Mouse (Mus musculus): ENCODE results near the gene Rapgef2.

The Rapgef2 gene

DNA sequence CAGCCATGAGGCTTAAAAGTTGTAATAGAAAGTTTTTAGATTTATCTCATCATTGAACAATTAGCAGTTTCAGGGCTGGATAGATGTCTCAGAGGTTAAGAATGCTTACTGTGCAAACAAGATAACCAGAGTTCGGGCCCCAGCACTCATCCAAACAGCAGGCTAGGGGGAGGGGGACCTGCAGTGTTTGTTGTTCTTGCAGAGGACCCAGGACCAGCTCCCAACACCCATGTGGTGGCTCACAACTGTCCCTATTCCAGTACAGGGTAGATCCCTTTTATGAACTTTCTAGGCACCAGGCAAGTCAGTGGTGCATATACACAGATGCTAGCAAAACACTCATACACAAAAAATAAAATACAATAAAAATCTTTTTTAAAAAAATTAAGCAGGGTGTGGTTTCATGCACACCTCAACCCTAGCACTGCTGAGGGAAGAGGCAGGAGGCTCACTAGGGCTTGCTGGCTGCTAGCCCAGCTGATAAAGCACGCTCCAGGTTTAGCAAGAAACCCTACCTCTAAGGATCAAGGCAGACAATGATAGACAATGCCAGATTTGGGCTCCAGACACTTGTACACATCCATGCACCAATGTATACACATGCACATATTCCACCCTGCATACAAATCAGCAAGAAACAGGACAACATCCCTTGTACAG, 118.0 kb downstream of the Rapgef2 start:
- DNase-seq (ENCODE audit: low spot score) = no peak

- DNase-seq (ENCODE audit: low spot score) = no peak
These were observed 118.7 kb downstream of the Rapgef2 start for GRCm38 (mm10) chr3:79167586-79167985.

- no peak for DNase-seq (ENCODE audit: low spot score)
These were observed 124.4 kb downstream of the Rapgef2 start for GRCm38 (mm10) chr3:79161834-79162401.

DNA sequence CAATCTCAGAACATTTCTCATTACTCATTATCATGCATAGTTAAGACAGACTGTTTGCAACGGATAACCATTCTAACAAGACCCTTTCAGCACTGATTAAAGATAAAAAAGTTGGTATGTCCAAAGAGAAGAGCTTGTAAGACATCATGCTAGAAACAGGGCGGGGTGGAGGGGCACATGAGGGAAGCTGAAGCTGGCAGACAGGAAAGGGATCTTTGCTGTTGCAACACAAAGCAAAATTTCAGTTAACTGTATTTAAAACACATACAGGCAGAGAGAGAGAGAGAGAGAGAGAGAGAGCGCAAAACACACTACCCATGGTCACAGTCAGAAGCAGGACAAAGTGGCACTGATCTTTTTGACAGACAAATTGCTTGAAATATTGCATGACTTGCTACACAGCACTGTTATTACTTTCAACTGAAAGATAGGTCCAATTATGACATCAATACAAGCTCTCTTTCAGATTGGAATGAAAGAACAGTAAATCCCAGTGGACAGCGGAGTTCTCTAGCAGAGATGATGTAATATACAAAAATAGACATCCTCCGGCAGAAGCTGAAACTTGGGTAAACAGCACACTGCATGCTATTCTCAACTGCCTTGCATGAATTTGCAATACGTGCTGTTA, 125.1 kb downstream of the Rapgef2 start:
- DNase-seq (ENCODE audit: low spot score) = peak; percentile 43

- no peak for DNase-seq (ENCODE audit: low spot score)
These were observed 128.1 kb downstream of the Rapgef2 start for GRCm38 (mm10) chr3:79158254-79158653.

DNA sequence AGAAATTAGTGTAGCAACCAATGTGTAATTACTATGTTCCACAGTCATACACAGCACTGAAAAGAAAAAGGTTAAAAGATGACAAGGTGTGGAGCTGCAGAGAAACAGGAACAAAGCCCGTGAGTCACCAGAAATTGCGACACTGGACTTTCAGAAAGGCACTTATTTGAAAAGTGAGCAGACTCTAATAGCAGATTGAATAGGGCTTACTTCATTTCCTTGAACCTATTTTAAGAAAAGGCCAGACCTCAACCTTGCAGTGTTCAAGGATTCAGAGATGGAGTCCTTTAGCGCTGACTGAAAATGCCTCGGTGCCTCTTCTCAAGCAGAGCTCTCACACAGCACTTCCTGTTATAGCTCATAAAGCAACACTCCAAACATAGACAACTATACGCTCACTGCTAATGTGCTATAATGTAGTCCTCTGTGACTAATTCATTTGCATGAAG, 133.3 kb downstream of the Rapgef2 start:
- DNase-seq (ENCODE audit: low spot score) = peak; percentile 82

- DNase-seq (ENCODE audit: low spot score) = no peak
These were observed 140.8 kb downstream of the Rapgef2 start for GRCm38 (mm10) chr3:79145407-79146055.

- DNase-seq (ENCODE audit: low spot score) = no peak
These were observed 141.5 kb downstream of the Rapgef2 start for GRCm38 (mm10) chr3:79144672-79145406.

DNA sequence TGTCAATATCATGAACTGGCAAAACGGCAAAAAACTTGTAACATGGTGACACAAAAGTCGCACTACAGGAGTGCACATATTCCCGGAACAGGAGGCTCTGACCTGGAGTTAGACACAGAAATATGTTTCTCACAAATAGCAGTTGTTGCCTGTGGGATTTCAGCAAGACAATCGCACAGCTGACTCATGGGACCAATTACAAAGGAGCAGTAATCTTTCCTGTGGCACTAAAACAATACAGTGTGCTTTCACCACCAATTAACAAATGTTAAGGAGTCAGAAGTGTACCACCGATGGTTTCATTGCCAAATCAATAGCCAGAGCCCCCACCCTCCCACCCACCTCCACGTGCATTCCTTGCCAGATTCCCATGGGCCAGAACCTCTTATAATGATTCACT, 142.2 kb downstream of the Rapgef2 start:
- no peak for DNase-seq (ENCODE audit: low spot score)

- peak; percentile 29 for DNase-seq (ENCODE audit: low spot score)
These were observed 147.1 kb downstream of the Rapgef2 start for GRCm38 (mm10) chr3:79139245-79139644.

DNA sequence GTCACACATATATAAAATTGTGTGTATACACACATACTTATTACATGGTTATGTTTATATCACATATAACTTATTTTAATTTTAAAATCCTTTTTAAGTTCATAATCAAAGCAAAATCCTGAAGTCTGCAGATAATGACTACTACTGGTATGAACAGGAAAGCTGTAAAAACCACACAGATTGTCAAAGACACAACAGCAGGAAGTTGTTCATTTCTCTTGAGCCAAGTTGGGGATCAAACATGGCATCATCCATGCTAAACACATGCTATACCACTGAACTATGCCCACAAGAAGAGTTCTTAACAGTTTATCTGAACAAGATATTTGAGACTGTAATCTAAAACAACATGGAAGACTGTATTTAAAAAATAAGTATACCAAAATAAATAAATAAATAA, 147.7 kb downstream of the Rapgef2 start:
- DNase-seq (ENCODE audit: low spot score) = no peak

- no peak for DNase-seq (ENCODE audit: low spot score)
These were observed 155.3 kb downstream of the Rapgef2 start for GRCm38 (mm10) chr3:79130991-79131390.

- no peak for DNase-seq (ENCODE audit: low spot score)
These were observed 157.2 kb downstream of the Rapgef2 start for GRCm38 (mm10) chr3:79129044-79129600.

DNA sequence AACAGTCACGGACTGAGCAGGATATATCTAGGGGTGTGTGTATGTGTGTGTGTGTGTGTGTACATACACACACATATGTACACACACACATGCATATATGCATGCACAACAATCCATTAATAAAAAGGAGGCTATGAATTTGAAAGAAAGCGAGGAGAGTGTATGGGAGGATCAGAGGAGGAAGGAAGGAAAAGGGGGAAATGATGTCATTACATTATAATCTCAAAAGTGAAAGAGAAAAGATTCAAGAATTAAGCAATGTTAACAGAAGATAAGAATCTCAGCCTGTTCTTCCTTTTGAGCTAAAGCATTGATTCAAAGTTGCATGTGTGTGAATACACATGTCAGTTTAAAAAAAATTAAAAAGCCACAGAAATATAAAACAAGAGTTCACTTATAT, 158.5 kb downstream of the Rapgef2 start:
- no peak for DNase-seq (ENCODE audit: low spot score)

- no peak for DNase-seq (ENCODE audit: low spot score)
These were observed 159.5 kb downstream of the Rapgef2 start for GRCm38 (mm10) chr3:79126857-79127256.

- no peak for DNase-seq (ENCODE audit: low spot score)
These were observed 164.9 kb downstream of the Rapgef2 start for GRCm38 (mm10) chr3:79121391-79121790.

- no peak for DNase-seq (ENCODE audit: low spot score)
These were observed 166.3 kb downstream of the Rapgef2 start for GRCm38 (mm10) chr3:79119983-79120382.

- no peak for DNase-seq (ENCODE audit: low spot score)
These were observed 176.2 kb downstream of the Rapgef2 start for GRCm38 (mm10) chr3:79110153-79110552.

DNA sequence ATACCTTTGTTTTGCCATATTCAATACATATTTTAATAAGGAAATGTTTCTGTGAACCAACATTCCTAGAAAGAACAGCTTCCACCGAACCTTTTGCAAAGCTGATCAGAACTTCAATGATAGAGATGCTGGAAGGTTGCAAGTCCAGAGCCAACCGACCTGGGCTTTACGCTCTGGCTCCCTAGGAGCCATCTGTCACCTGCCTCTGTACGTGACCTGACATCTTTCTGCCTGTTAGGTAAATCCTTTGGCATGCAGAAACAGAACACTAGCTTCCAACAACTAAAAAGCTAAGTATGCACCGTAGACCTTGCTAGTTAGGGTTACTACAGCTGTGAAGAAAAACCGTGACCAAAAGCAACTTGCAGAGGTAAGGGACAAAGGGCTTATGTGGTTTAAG, 178.1 kb downstream of the Rapgef2 start:
- DNase-seq (ENCODE audit: low spot score) = no peak

DNA sequence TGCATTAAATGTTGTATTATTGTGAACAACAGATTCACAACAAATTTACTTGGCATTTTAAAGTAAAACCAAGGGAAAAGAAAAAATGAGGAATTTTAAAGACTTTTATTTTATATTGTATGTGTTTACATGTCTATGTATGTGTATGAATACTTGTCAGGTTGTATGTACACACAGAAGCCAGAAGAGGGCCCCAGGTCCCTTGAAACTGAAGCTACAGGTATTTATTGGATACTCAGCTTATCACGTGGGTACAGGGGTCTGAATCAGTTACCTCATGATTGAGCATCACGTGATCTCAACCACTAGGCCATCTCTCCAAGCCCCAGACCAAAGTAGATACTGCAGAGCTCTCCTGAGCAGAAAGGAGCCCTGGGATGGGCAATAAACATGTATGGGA, 180.0 kb downstream of the Rapgef2 start:
- DNase-seq (ENCODE audit: low spot score) = no peak

DNA sequence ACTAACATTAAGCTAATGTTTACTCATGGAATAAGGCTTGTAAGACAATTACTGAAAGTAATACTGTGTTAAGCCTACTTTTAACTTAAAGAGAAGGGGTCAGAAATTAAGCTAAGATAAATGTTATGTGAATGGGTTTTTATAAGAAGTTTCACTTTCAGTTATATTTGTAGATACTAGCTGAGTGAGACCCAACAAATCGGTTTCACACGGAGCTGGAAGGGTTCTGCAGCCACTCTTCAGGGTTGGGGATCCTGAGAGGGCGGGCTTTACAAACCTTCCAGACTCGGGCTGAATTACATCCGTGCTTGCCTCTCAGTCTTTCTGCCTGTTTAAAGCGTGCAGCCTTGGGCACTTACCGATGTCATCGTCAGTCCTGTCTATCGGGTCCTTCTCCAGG, 182.7 kb downstream of the Rapgef2 start:
- DNase-seq (ENCODE audit: low spot score) = no peak

- no peak for DNase-seq (ENCODE audit: low spot score)
These were observed 184.6 kb downstream of the Rapgef2 start for GRCm38 (mm10) chr3:79101737-79102136.
